Mouse (Mus musculus): ENCODE results near the gene Dock7. TPM values are rescaled to one million over a fixed set of nuclear protein-coding genes. Genes with fewer than 3 reads are reported as not detected.

Dock7 gene
- polyA plus RNA-seq, 1 experiment from 2014 or later, result 41.7 TPM

Other genes with a start within 250 kb of the Dock7 start
- gene Usp1, start 197.1 kb downstream of the Dock7 start, polyA plus RNA-seq (2015; fragmentation: Nextera tagmentation; extraction: Ambion mirVana), result 95.1 and 103 TPM in 2 replicates
- gene Angptl3, start 90.0 kb downstream of the Dock7 start, polyA plus RNA-seq (2015; fragmentation: Nextera tagmentation; extraction: Ambion mirVana), result 3.3 and 11.0 TPM in 2 replicates
- 11.8 and 12.5 TPM in 2 replicates for gene Atg4c, start 73.0 kb upstream of the Dock7 start, polyA plus RNA-seq (2015; fragmentation: Nextera tagmentation; extraction: Ambion mirVana)
- 0.13 and 0.35 TPM in 2 replicates for gene Gm12689, start 175.0 kb upstream of the Dock7 start, polyA plus RNA-seq (2015; fragmentation: Nextera tagmentation; extraction: Ambion mirVana)